Mouse (Mus musculus): ENCODE data around the gene Erv3. TPM values are rescaled to one million over a fixed set of nuclear protein-coding genes. Genes with fewer than 3 reads are reported as not detected.
A peak's percentile ranks its signal among the peaks of the same experiment; 100 is the strongest.

Erv3 gene
- total and polyA plus RNA-seq, 2 experiments from 2014 or later: 0.06 TPM; not detected in 1

DNA sequence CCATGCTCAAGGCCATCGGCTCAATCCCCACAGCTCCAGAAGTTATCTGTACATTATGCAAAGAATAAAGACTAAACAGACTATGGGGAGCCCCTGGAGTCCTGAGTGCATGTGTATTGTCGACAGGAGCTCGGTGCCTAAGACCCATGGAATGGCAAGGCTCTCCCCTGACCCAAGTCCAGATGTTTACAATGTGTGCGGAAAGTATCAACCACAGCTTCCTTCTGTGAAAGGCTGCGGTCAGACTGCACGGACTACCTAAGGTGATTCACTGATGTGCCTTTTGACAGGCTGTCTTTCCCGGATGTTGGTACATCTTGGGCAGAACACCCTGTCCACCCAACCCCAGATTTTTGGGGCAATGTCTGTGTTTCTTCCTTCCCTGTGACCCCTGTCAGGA is 28.7 kb upstream of the Erv3 start:
- Histone ChIP-seq H3K27me3 (ENCODE audit: insufficient read depth, low read length) (no peaks in the 10 kb centered on the region), H3K9ac (no peak overlapping the region), H3K9me3 (ENCODE audit: low read length) (no peaks in the 10 kb centered on the region), H3K4me1 (ENCODE audit: insufficient read depth) (peaks cover 16% of the 10 kb centered on the region), H3K4me3 (ENCODE audit: low read depth, low read length) (no peak overlapping the region), H3K36me3 (ENCODE audit: insufficient read depth) (no peaks in the 10 kb centered on the region), H3K4me2 (ENCODE audit: low read depth) (no peak overlapping the region), H3K27ac (ENCODE audit: low read depth, low read length) (no peak overlapping the region)
- TF ChIP-seq CTCF (IDR thresholded peaks at IDR 0.05; ENCODE audit: low read depth): no peak
- ATAC-seq (no peak), DNase-seq (no peak)
- WGBS: 80% methylated on average over 7 of the region's 7 CpGs

DNA sequence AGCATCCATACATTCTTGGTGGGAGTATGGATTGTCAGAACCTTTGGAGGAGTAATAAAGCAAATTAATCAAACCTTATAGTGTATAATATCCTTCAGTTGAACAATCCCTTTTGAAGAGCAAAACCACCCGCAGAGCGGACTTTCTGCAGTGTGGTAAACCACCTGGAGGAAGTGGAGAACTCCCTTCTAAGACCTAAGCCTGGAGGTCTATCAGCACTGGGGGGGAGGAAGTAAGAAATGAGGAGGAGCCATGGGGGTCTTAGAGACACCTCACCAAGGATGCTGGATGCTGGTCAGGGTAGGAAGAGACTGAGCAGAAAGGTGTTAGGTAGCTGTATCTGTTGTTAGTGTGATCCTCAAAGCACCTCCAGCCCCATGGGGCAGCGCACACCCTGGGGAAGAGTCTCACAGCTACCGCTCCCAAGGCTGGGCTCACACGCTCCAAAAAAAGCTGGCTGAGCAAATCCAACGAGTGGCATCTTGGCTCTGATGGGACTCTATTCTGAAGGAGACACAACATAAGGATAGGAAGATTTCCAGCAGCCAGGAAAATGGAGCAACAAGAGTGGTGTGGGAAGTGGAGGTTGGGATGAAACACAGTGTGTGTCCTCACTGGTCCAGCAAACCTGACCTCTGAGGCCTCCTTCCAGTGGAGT is 27.1 kb upstream of the Erv3 start:
- Histone ChIP-seq H3K9me3 (ENCODE audit: low read length) (no peaks in the 10 kb centered on the region), H3K4me2 (ENCODE audit: low read depth) (no peak overlapping the region), H3K36me3 (ENCODE audit: insufficient read depth) (no peaks in the 10 kb centered on the region), H3K4me1 (ENCODE audit: insufficient read depth) (peaks cover 20% of the 10 kb centered on the region), H3K4me3 (ENCODE audit: low read depth, low read length) (no peak overlapping the region), H3K27ac (ENCODE audit: low read depth, low read length) (no peak overlapping the region), H3K9ac (no peak overlapping the region), H3K27me3 (ENCODE audit: insufficient read depth, low read length) (no peaks in the 10 kb centered on the region)
- DNase-seq (no peak), ATAC-seq (no peak)
- 75% methylated on average over 6 of the region's 6 CpGs for WGBS
- TF ChIP-seq CTCF (IDR thresholded peaks at IDR 0.05; ENCODE audit: low read depth): no peak

DNA sequence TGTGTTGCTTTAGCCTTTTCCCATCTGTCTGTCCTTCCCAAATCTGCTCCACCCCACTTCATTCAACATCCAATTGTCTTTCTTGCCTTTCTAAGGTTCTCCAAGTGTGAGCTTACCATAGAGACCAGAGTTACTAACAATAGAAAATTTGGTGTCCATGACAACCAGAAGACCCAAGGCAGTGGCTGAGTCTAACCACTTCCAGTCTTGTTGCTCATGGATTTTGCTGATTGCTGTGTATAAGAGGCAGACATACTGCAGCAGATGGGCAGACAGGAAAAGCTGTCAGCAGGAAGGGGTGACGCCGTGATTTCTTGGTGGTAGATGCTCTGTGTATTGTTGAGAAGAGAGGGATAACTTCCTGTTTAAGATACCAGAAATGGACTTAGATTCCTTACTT is 23.6 kb upstream of the Erv3 start:
- no peak for TF ChIP-seq CTCF (IDR thresholded peaks at IDR 0.05; ENCODE audit: low read depth)
- DNase-seq (peak; percentile 75), ATAC-seq (peak; percentile 95)
- H3K36me3 ChIP-seq (ENCODE audit: insufficient read depth): no peaks in the 10 kb centered on the region
- H3K27me3 ChIP-seq (ENCODE audit: insufficient read depth, low read length): no peaks in the 10 kb centered on the region
- 35% methylated on average over 2 of the region's 2 CpGs for WGBS
- no peak overlapping the region for H3K4me3 ChIP-seq (ENCODE audit: low read depth, low read length)
- H3K27ac ChIP-seq (ENCODE audit: low read depth, low read length): peak overlapping the region; percentile 72
- peaks cover 12% of the 10 kb centered on the region for H3K4me1 ChIP-seq (ENCODE audit: insufficient read depth)
- no peak overlapping the region for H3K4me2 ChIP-seq (ENCODE audit: low read depth)
- no peaks in the 10 kb centered on the region for H3K9me3 ChIP-seq (ENCODE audit: low read length)
- H3K9ac ChIP-seq: no peak overlapping the region

DNA sequence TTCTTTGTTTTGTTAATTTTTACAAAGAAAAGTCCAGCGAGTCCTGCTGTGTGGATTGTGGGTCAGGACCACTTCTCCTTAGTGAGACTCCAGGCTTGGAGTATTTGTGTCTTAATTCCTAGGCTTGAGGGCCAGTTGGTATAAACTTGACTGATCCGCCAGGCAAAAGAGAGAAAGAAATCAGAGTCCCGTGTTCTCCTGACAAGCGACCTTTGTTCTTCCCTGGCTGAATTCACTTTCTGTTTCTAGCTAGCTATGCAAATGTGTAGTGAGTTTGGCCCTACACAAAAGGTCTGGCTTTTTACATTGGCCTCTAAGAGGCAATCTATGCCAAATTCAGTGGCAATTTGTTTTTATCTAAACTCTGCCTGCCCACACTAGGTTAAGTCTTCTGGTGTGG is 22.2 kb upstream of the Erv3 start:
- Histone ChIP-seq H3K9ac (no peak overlapping the region), H3K9me3 (ENCODE audit: low read length) (no peaks in the 10 kb centered on the region), H3K36me3 (ENCODE audit: insufficient read depth) (no peaks in the 10 kb centered on the region), H3K27ac (ENCODE audit: low read depth, low read length) (no peak overlapping the region), H3K4me1 (ENCODE audit: insufficient read depth) (peaks cover 12% of the 10 kb centered on the region), H3K4me2 (ENCODE audit: low read depth) (no peak overlapping the region), H3K4me3 (ENCODE audit: low read depth, low read length) (no peak overlapping the region), H3K27me3 (ENCODE audit: insufficient read depth, low read length) (no peaks in the 10 kb centered on the region)
- TF ChIP-seq CTCF (IDR thresholded peaks at IDR 0.05; ENCODE audit: low read depth): no peak
- WGBS: 27% methylated on average over 4 of the region's 4 CpGs
- ATAC-seq: no peak
- no peak for DNase-seq

DNA sequence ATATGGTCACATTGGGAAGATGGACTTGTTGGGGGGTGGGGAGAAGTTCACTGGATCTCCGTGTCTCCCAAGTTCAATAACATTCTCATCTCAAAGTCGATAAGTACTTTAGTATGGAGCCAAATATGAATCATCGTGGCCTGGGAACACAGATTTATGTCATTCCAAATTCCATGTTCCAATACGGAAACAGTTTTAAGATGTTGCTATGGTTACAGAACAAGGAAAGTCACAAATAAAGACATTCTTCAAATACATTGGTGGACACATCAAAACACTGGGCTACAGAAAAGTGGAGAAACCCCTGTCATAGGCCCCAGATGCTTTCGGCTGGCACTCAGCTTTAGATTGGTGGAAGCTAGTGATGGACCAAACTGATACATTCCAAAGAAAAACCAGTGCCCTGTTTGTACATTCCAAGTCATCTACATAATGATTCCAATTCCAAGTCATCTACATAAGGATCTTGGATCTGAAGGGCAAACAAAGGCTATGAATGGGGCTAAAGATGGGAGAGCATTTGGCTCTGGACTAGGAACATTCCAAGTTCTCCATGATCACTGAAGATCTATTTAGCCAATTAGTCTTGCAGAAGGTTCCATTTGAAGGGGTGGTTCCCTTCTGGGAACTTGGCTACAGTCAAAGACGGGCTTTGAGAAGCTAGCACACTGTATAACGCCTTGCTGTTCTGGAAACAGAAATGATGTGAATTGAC is 17.2 kb upstream of the Erv3 start:
- no peak for DNase-seq
- no peak overlapping the region for H3K27ac ChIP-seq (ENCODE audit: low read depth, low read length)
- H3K4me2 ChIP-seq (ENCODE audit: low read depth): no peak overlapping the region
- WGBS: 73% methylated on average over 7 of the region's 7 CpGs
- H3K27me3 ChIP-seq (ENCODE audit: insufficient read depth, low read length): no peaks in the 10 kb centered on the region
- H3K9ac ChIP-seq: no peak overlapping the region
- TF ChIP-seq CTCF (IDR thresholded peaks at IDR 0.05; ENCODE audit: low read depth): no peak
- H3K4me3 ChIP-seq (ENCODE audit: low read depth, low read length): no peak overlapping the region
- H3K9me3 ChIP-seq (ENCODE audit: low read length): no peaks in the 10 kb centered on the region
- no peaks in the 10 kb centered on the region for H3K4me1 ChIP-seq (ENCODE audit: insufficient read depth)
- no peaks in the 10 kb centered on the region for H3K36me3 ChIP-seq (ENCODE audit: insufficient read depth)
- peak; percentile 34; the same call in 1 of the 2 replicates for ATAC-seq

DNA sequence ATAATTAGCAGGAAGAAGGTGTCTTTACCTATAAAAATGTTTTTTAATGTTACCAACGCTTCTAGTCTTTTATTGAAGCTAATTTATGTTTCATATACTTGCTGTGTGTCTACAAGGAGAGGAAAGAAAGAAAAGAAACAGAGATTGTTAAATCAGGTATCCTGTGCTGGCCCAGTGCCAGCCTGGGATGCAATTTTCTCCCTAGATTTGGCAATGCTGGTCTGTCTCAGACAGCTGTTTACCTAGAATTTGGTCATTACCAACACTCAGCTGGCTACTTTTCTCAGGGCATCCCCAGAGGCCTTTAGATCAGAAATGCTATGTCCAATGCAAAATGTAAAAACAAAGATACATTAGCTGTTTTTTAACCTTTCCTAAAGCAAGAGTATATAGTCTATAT is 13.8 kb upstream of the Erv3 start:
- no peaks in the 10 kb centered on the region for H3K27me3 ChIP-seq (ENCODE audit: insufficient read depth, low read length)
- no peak overlapping the region for H3K4me3 ChIP-seq (ENCODE audit: low read depth, low read length)
- ATAC-seq (no peak), DNase-seq (no peak)
- H3K27ac ChIP-seq (ENCODE audit: low read depth, low read length): no peak overlapping the region
- no peak for TF ChIP-seq CTCF (IDR thresholded peaks at IDR 0.05; ENCODE audit: low read depth)
- H3K4me1 ChIP-seq (ENCODE audit: insufficient read depth): no peaks in the 10 kb centered on the region
- no peaks in the 10 kb centered on the region for H3K36me3 ChIP-seq (ENCODE audit: insufficient read depth)
- H3K9ac ChIP-seq: no peak overlapping the region
- no peaks in the 10 kb centered on the region for H3K9me3 ChIP-seq (ENCODE audit: low read length)
- H3K4me2 ChIP-seq (ENCODE audit: low read depth): no peak overlapping the region
- 76% methylated on average over 1 of the region's 1 CpGs for WGBS

DNA sequence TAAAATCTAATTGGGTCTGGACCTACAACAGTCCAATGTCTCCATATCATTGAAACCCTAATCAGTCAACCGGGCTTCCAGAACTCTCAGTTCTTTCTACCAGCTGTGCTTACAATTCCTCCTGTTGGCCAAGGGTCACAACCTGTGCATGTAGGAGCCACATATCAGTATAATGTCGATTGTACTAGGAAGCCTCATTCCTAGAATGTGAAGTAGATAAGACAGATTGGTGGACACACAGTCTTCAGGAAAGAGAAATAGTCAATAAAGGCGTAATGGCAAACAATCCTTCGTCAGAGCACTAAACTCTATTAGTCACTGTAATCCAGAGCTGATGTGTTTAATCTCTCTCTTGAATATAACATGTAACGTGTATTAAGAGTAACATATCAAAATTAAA is 9.4 kb upstream of the Erv3 start:
- ATAC-seq: no peak
- 0 out of 2 replicates have a peak, but pooled peaks cover 4% of the 10 kb centered on the region for H3K4me1 ChIP-seq (ENCODE audit: insufficient read depth)
- no peaks in the 10 kb centered on the region for H3K9me3 ChIP-seq (ENCODE audit: low read length)
- 94% methylated on average over 5 of the region's 5 CpGs for WGBS
- no peaks in the 10 kb centered on the region for H3K36me3 ChIP-seq (ENCODE audit: insufficient read depth)
- no peak overlapping the region for H3K27ac ChIP-seq (ENCODE audit: low read depth, low read length)
- H3K9ac ChIP-seq: no peak overlapping the region
- H3K4me3 ChIP-seq (ENCODE audit: low read depth, low read length): no peak overlapping the region
- no peak for DNase-seq
- H3K4me2 ChIP-seq (ENCODE audit: low read depth): no peak overlapping the region
- TF ChIP-seq CTCF (IDR thresholded peaks at IDR 0.05; ENCODE audit: low read depth): no peak
- H3K27me3 ChIP-seq (ENCODE audit: insufficient read depth, low read length): no peaks in the 10 kb centered on the region
